Mouse (Mus musculus) adrenal gland, postnatal 25 days (tissue): ENCODE data around the gene Plxnb2. TPM values are rescaled to one million over a fixed set of nuclear protein-coding genes. Genes with fewer than 3 reads are reported as not detected.

Experiments
- DNase-seq: peaks from one replicate; pipeline ENCODE4 v3.0.0; 2021; ENCODE audit warnings: mixed read lengths
- microRNA-seq, 2 experiments: library from miRNA; unstranded; fragments of <30 nt; microRNA quantifications; one replicate each; pipeline ENCODE4 v1.2.0; 2021
- total RNA-seq: library from RNA; stranded (reverse); gene quantifications from 2 replicates; pipeline ENCODE4 v1.2.3, GENCODE M21; 2021

Plxnb2 gene
- total RNA-seq, 1 experiment from 2014 or later, result 144 TPM

DNA sequence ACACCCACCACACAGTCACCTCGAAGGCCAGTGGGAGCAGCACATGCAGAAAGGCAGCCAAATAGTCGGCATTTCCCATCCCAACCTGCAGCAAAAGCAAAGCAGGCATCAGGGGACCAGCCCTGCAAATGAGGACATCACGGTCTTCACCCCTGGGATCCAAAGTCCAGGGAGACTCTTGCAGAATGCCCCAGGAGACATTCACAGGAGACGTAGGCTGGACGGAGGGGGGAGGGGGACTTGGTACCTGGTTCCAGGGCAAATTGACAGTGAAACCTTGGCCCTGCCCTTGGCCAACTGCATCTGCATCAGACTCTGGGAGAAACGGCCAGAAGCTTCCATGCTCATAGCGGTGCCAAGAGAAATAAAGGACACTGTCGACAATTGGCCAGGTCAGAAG lies 54.0 kb downstream of the Plxnb2 start:
- DNase-seq, result no peak

DNA sequence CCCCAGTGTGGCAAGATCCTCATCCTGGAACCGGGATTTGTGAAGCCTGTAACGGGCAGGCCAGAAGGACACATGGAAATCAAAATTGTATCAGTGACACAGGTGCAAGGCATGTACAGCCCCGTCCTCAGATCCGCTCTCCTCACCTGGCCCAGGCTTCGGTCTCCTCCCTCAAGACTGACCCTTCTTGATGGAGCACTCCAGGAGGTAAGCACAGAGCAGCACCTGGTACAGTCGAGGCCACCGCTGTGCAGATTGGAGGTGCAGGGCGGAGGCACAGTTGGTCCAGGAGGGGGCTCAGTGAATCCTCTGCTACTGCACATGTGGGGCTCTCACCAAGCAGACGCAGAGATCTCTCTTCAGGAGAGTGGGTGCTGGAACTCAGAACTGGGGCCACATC lies 55.2 kb downstream of the Plxnb2 start:
- no peak for DNase-seq

DNA sequence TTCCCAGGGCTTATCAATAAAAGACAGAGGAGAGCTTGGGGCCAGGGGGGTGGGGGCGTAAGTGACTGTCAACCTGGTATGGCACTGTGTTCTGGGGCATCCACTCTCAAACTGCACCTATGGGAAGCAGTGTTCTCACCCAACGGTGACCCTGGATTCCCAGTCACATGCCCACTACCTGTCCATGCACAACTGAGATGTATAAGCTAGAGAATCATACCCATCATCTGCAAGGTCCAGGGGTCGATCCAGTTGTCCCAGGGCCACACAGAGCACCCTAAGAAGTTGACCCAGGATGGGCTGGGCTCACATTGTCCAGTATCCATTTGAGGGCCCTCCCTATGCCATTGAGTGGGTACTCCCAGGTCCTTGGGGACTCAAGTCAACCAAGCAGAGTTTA lies 56.3 kb downstream of the Plxnb2 start:
- DNase-seq, result no peak

DNA sequence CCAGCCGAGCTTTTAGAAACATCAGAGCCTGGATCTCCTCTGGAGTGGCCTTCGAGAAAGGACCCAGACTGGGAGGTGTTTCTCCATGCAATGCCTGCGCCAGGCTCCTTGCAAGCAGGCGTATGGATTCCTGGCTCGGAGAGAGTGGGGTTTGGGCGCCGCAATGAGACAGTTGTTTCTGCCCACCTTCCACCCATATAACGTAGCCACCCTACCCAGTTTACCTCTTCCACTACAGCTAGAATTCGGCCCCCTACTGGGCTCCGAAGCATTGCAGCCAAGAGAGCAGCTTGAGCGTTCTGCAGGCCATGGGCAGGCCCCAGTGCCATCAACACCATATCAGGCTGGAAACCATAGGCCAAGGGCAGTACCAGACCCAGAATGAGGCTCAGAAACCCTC lies 57.0 kb downstream of the Plxnb2 start:
- DNase-seq, result peak; percentile 48

DNA sequence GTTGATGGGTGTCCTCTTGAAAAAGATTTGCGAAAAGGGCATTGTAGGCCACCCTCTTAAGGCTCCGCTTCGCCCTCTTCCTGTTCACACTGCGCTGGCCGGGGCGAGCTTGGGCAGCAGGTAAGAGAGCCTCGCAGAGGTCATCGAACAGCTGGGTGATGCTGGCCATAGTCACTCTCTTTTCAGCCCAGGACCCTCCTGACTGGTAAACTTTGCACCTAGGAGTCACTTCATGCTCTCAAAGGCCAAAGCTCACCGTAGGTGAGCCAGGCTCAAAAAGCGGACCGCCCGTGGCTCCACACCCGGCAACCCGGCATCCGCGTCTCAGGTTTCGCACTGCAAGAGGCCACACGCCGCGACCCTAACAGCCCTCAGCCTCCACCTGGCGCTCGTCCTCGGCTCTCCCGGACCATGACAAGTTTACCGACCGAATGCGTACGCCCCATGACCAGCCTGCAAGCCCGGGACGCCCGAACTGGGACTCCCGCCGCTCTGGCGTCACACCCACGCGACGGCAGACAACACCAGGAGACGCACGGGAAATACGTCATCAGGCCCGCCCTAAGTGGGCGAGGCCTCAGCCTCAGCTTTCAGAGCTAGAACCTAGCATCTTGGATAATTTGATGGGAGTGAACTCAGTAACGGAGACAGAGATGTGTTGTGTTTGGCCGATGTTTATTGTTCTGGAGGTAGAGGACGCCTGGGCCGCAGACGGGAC lies 57.8 kb downstream of the Plxnb2 start, which contains the start of gene Tubgcp6:
TSS of gene Tubgcp6 (minus strand) at position 464 of the 718 bp plus-strand sequence.
- DNase-seq, result peak; percentile 92

DNA sequence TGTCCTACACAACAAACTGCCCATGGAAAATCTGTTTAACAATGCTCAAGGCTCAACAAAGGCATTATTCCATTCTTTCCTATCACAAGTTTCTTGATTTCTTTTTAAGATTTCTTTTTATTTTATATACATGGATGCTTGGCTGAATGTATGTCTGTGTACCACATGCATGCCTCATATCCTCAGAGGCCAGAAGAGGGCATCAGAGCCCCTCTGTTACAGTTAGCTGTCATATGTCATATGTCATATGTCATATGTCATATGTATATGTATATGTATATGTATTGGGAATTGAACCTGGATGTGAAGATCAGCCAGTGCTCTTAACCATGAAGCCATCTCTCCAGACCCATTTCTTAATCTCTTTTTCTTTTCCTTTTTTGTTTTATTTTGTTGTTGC lies 62.6 kb downstream of the Plxnb2 start:
- DNase-seq, result no peak

DNA sequence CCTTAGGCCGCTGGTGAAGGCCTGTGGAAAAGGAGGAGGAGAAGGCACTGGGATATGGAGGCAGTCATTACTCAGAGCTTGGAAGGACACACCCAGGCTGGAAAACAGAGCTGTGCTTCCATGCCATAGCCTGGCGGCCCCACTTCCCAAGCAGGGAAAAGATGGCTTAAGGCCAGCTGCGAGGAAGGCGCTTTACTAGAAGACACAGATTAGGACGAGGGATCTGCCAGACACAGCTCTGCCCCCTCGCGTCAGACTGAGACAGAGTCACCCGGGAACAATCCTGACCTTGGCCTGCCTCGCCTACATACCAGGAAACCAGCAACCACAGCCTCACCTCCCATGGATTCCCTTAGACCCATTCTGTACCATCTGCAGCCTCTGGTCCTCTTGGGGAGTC lies 70.4 kb downstream of the Plxnb2 start:
- DNase-seq, result peak; percentile 64

DNA sequence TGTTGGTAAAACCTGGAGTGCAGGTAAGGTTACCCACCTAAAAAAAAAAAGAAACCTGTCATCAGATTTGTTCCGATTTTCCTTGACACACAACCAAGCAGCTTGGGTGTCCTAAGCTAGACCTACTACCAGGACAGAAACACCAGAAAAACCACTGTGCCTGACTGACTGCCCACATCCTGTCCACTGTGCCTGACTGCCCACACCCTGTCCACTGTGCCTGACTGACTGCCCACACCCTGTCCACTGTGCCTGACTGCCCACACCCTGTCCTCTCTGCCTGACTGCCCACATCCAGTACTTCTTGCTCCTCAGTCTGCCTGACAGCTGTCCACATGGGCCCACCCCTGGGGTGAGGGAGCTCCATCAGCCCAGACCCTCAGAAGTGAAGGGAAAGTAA lies 73.6 kb downstream of the Plxnb2 start:
- no peak for DNase-seq

DNA sequence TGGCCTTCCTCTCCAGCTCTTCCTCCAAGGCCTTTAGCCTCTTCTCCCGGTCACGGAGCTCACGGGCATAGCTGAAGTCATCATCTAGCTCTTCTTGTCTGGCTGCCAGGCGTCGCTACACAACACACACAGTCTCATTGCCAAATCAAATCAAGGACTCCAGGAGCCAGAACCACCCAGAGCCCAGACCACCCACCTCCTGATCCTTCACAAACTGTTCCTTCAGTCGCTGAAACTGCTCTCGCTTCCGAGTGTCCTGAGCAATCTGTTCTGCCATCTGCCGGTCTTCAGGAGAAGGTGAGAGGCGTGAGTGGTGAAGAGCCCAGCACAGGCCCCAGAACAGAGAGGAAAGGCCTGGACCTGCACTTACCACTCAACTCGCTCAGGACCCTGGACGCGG lies 74.5 kb downstream of the Plxnb2 start:
- no peak for DNase-seq

Small RNA genes lying within 50 kb of the gene (microRNA-seq; reads per million reads assigned to microRNA genes)
- gene Mir6958 (0.34 to 0.71 reads per million in 2 experiments), gene Mir7118 (0 reads per million in 2 experiments)

Other genes with a start within 250 kb of the Plxnb2 start
- gene Ttll8, start 226.4 kb downstream of the Plxnb2 start, total RNA-seq, result not detected in 2 replicates
- not detected in 2 replicates for gene Mlc1, start 201.8 kb downstream of the Plxnb2 start, total RNA-seq
- gene Mov10l1, start 197.9 kb downstream of the Plxnb2 start, total RNA-seq, result not detected in 2 replicates
- gene Panx2, start 121.1 kb downstream of the Plxnb2 start, total RNA-seq, result 0.81 and 1.6 TPM in 2 replicates
- 39.0 and 43.6 TPM in 2 replicates for gene Trabd, start 105.7 kb downstream of the Plxnb2 start, total RNA-seq
- gene Selenoo, start 91.7 kb downstream of the Plxnb2 start, total RNA-seq, result 41.8 and 50.2 TPM in 2 replicates
- 18.1 and 25.9 TPM in 2 replicates for gene Tubgcp6, start 57.7 kb downstream of the Plxnb2 start, total RNA-seq
- gene Hdac10, start 52.1 kb downstream of the Plxnb2 start, total RNA-seq, result 14.5 and 19.6 TPM in 2 replicates
- 8.1 and 11.3 TPM in 2 replicates for gene Mapk12, start 40.1 kb downstream of the Plxnb2 start, total RNA-seq
- gene Mapk11, start 31.2 kb downstream of the Plxnb2 start, total RNA-seq, result 4.1 and 6.1 TPM in 2 replicates
- gene Dennd6b, start 15.7 kb upstream of the Plxnb2 start, total RNA-seq, result 5.7 and 9.1 TPM in 2 replicates
- 43.3 and 45.8 TPM in 2 replicates for gene Ppp6r2, start 30.8 kb upstream of the Plxnb2 start, total RNA-seq
- gene Sbf1, start 134.5 kb upstream of the Plxnb2 start, total RNA-seq, result 101 and 107 TPM in 2 replicates
- gene Adm2, start 141.9 kb upstream of the Plxnb2 start, total RNA-seq, result not detected in 2 replicates
- not detected in 2 replicates for gene Miox, start 153.6 kb upstream of the Plxnb2 start, total RNA-seq
- gene Lmf2, start 174.9 kb upstream of the Plxnb2 start, total RNA-seq, result 40.6 and 41.6 TPM in 2 replicates
- 67.8 and 88.4 TPM in 2 replicates for gene Ncaph2, start 174.9 kb upstream of the Plxnb2 start, total RNA-seq
- 26.0 and 35.6 TPM in 2 replicates for gene Sco2, start 193.1 kb upstream of the Plxnb2 start, total RNA-seq
- gene Tymp, start 196.3 kb upstream of the Plxnb2 start, total RNA-seq, result 0.67 and 0.76 TPM in 2 replicates
- gene Odf3b, start 198.5 kb upstream of the Plxnb2 start, total RNA-seq, result 0.91 TPM in 1 of 2 replicates, not detected in the other
- gene Klhdc7b, start 204.1 kb upstream of the Plxnb2 start, total RNA-seq, result not detected in 2 replicates
- not detected in 2 replicates for gene Syce3, start 229.7 kb upstream of the Plxnb2 start, total RNA-seq
- 101 and 132 TPM in 2 replicates for gene Cpt1b, start 245.1 kb upstream of the Plxnb2 start, total RNA-seq
- 1.5 and 2.0 TPM in 2 replicates for gene C730034F03Rik, start 248.8 kb upstream of the Plxnb2 start, total RNA-seq
- 10.4 TPM in 1 of 2 replicates, not detected in the other for gene Gm44502, start 248.9 kb upstream of the Plxnb2 start, total RNA-seq
- 72.8 and 73.9 TPM in 2 replicates for gene Chkb, start 249.1 kb upstream of the Plxnb2 start, total RNA-seq